Mouse (Mus musculus) CD4-positive helper T cell, adult 2 months (primary cell): ENCODE data around the gene Acot7.
A peak's percentile ranks its signal among the peaks of the same experiment; 100 is the strongest.

Source experiments
- DNase-seq: peaks from one replicate; pipeline ENCODE4 v3.0.0-alpha.2; 2012; ENCODE audit warnings: low read depth, missing footprints, low spot score

Acot7 gene

GRCm38 (mm10) chr4:152243241-152243891 is 65.4 kb downstream of the Acot7 start:
- DNase-seq = no peak

- DNase-seq = no peak
These were observed 66.0 kb downstream of the Acot7 start for GRCm38 (mm10) chr4:152243969-152244368.

GRCm38 (mm10) chr4:152244545-152245522 is 66.9 kb downstream of the Acot7 start:
- no peak for DNase-seq

GRCm38 (mm10) chr4:152246011-152246410 is 68.1 kb downstream of the Acot7 start:
- DNase-seq = no peak

- DNase-seq = peak; percentile 45
These were observed 69.3 kb downstream of the Acot7 start for GRCm38 (mm10) chr4:152247195-152247594.

- DNase-seq = no peak
These were observed 72.7 kb downstream of the Acot7 start for GRCm38 (mm10) chr4:152250615-152251014.

- no peak for DNase-seq
These were observed 75.3 kb downstream of the Acot7 start for GRCm38 (mm10) chr4:152253183-152253759.

- DNase-seq = no peak
These were observed 79.1 kb downstream of the Acot7 start for GRCm38 (mm10) chr4:152257070-152257469.

GRCm38 (mm10) chr4:152260451-152260850 is 82.5 kb downstream of the Acot7 start:
- DNase-seq = no peak

- DNase-seq = no peak
These were observed 84.3 kb downstream of the Acot7 start for GRCm38 (mm10) chr4:152262187-152262586.

GRCm38 (mm10) chr4:152263089-152263488 is 85.2 kb downstream of the Acot7 start:
- DNase-seq = no peak

- DNase-seq = no peak
These were observed 85.7 kb downstream of the Acot7 start for GRCm38 (mm10) chr4:152263512-152264176.

GRCm38 (mm10) chr4:152264177-152264530 is 86.2 kb downstream of the Acot7 start:
- no peak for DNase-seq

GRCm38 (mm10) chr4:152264867-152265568 is 87.1 kb downstream of the Acot7 start:
- DNase-seq = no peak

- no peak for DNase-seq
These were observed 87.9 kb downstream of the Acot7 start for GRCm38 (mm10) chr4:152265791-152266190.

- no peak for DNase-seq
These were observed 88.4 kb downstream of the Acot7 start for GRCm38 (mm10) chr4:152266236-152266895.

- no peak for DNase-seq
These were observed 89.9 kb downstream of the Acot7 start for GRCm38 (mm10) chr4:152267748-152268369.

GRCm38 (mm10) chr4:152269967-152270366 is 92.0 kb downstream of the Acot7 start:
- no peak for DNase-seq

GRCm38 (mm10) chr4:152270599-152270998 is 92.7 kb downstream of the Acot7 start:
- DNase-seq = no peak

- DNase-seq = no peak
These were observed 93.4 kb downstream of the Acot7 start for GRCm38 (mm10) chr4:152271334-152271733.
